Mouse (Mus musculus) erythroblast, embryonic 14.5 days (primary cell): ENCODE measurements around the gene Ppp1r37.

Experiments
- GATA1 ChIP-seq: IDR thresholded peaks from 2 replicates; pipeline ENCODE4 v1.6.1; 2012; ENCODE audit warnings: low read length, inconsistent platforms, mixed read lengths
- TAL1 ChIP-seq: IDR thresholded peaks from 3 replicates; pipeline ENCODE4 v1.6.1; 2012; ENCODE audit warnings: low read length, inconsistent platforms, mixed read lengths

DNA sequence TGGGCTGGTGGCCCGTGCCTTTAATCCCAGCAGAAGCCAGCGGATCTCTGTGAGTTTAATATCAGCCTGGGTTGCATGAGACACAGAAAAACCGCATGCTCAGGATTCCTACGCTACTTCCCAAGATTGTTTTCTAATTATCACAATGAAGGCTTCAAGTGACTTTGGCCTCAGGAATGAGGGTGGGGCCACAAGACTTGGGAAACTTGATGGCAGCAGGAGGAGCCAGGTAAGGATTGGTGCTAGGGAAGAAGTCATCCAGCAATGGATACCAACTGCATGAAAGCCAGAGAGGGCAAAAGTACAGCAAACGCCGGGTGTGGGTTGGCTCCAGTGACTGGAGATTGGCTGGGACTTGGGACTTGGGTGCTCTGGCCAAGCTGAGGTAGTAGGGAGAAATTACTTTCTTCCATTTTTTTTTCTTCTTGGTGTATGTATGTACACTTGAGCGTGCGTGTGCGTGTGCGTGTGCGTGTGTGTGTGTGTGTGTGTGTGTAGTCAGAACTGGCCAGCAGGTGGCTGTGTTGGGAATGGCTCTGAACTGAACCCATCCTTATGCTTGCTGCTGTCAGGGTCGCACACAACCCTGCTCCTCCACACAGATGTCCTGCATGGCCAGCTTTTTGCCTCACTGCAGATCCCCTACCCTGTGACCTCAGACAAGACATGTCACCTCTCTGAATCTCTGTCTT, 46.9 kb upstream of the Ppp1r37 start:
- no peak for TF ChIP-seq GATA1
- TF ChIP-seq TAL1 = no peak
